Mouse (Mus musculus) liver, embryonic 14.5 days (tissue): ENCODE results near the gene Med12l.

ENCODE experiments used
- CTCF ChIP-seq: IDR thresholded peaks from 2 replicates; pipeline ENCODE4 v1.5.1; 2016; ENCODE audit warnings: antibody characterized with exemption, low read depth, control low read depth
- EP300 ChIP-seq: IDR thresholded peaks from 2 replicates; pipeline ENCODE4 v1.6.1; 2016; ENCODE audit warnings: antibody characterized with exemption, low read depth

GRCm38 (mm10) chr3:58980579-58980978 lies 25.0 kb upstream of the Med12l start:
- TF ChIP-seq CTCF (no peak), EP300 (no peak)
